Mouse (Mus musculus) liver, embryonic 12.5 days (tissue): ENCODE results near the gene D630023F18Rik. TPM values are rescaled to one million over a fixed set of nuclear protein-coding genes. Genes with fewer than 3 reads are reported as not detected.

Source experiments
- ATAC-seq: fragments of 200-750 bp; cut with Nextera tagmentation; 2 replicates; pipeline ENCODE4 v1.8.0; 2017; ENCODE audit warnings: moderate number of reproducible peaks, mild to moderate bottlenecking, moderate library complexity
- H3K27ac ChIP-seq: fragments of 300-500 bp; sonication (generic); 2 replicates; pipeline ENCODE4 v1.5.1; 2016; ENCODE audit warnings: mild to moderate bottlenecking
- H3K27me3 ChIP-seq: fragments of 300-500 bp; sonication (generic); replicated peaks from 2 replicates; pipeline ENCODE4 v1.6.1; 2016; ENCODE audit warnings: mild to moderate bottlenecking, moderate library complexity
- H3K36me3 ChIP-seq: fragments of 300-500 bp; sonication (generic); 2 replicates; pipeline ENCODE4 v1.6.1; 2016; ENCODE audit warnings: mild to moderate bottlenecking, moderate library complexity
- H3K4me1 ChIP-seq: fragments of 300-500 bp; sonication (generic); 2 replicates; pipeline ENCODE4 v1.6.1; 2016
- H3K4me2 ChIP-seq: fragments of 300-500 bp; sonication (generic); 2 replicates; pipeline ENCODE4 v1.6.1; 2016; ENCODE audit warnings: mild to moderate bottlenecking, moderate library complexity
- H3K4me3 ChIP-seq: fragments of 300-500 bp; sonication (generic); 2 replicates; pipeline ENCODE4 v1.5.1; 2016; ENCODE audit warnings: mild to moderate bottlenecking, moderate library complexity
- H3K9ac ChIP-seq: fragments of 300-500 bp; sonication (generic); 2 replicates; pipeline ENCODE4 v1.6.1; 2016; ENCODE audit warnings: mild to moderate bottlenecking, moderate library complexity
- H3K9me3 ChIP-seq: fragments of 300-500 bp; sonication (generic); replicated peaks from 2 replicates; pipeline ENCODE4 v1.6.1; 2016; ENCODE audit warnings: mild to moderate bottlenecking, moderate library complexity
- WGBS: fragments of 180-500 bp; shearing (Covaris S2); methylation state at CpG from one replicate; pipeline ENCODE4 v1.1.7; 2016; ENCODE audit not compliant: insufficient replicate concordance; 5-methylcytosine and 5-hydroxymethylcytosine counted together
- polyA plus RNA-seq: library from polyadenylated mRNA; unstranded; fragments of >200 nt; fragmentation: Nextera tagmentation; extraction: Ambion mirVana; gene quantifications from 2 replicates; pipeline ENCODE4 v1.2.1, GENCODE M21; 2016

D630023F18Rik gene
- polyA plus RNA-seq, 1 experiment from 2014 or later = 0.33 TPM

GRCm38 (mm10) chr1:65109196-65109595, 13.8 kb downstream of the D630023F18Rik start:
- Histone ChIP-seq H3K4me2 (peak overlapping the region; percentile 24), H3K27ac (no peak overlapping the region), H3K4me1 (0 out of 2 replicates have a peak, but pooled peaks cover 9% of the 10 kb centered on the region), H3K36me3 (no peaks in the 10 kb centered on the region), H3K9ac (no peak overlapping the region), H3K9me3 (no peaks in the 10 kb centered on the region), H3K4me3 (no peak overlapping the region), H3K27me3 (no peaks in the 10 kb centered on the region)
- ATAC-seq = no peak
- WGBS = 46% methylated on average over 8 of the region's 8 CpGs

GRCm38 (mm10) chr1:65107654-65108279, 15.2 kb downstream of the D630023F18Rik start:
- H3K27me3 ChIP-seq = no peaks in the 10 kb centered on the region
- 0 out of 2 replicates have a peak, but pooled peaks cover 5% of the 10 kb centered on the region for H3K4me1 ChIP-seq
- no peak for ATAC-seq
- 76% methylated on average over 10 of the region's 10 CpGs for WGBS
- H3K27ac ChIP-seq = no peak overlapping the region
- no peak overlapping the region for H3K4me2 ChIP-seq
- H3K9me3 ChIP-seq = no peaks in the 10 kb centered on the region
- no peak overlapping the region for H3K4me3 ChIP-seq
- H3K36me3 ChIP-seq = no peaks in the 10 kb centered on the region
- H3K9ac ChIP-seq = no peak overlapping the region

GRCm38 (mm10) chr1:65103273-65103672, 19.7 kb downstream of the D630023F18Rik start, which contains the start of gene Cryga:
Cryga (minus strand) TSS chr1:65103373.
- no peak within 1 kb of the TSS for H3K4me2 ChIP-seq
- no peaks in the 10 kb centered on the region for H3K9me3 ChIP-seq
- no peaks in the 10 kb centered on the region for H3K27me3 ChIP-seq
- H3K27ac ChIP-seq = no peak within 1 kb of the TSS
- ATAC-seq = no peak
- no peak within 1 kb of the TSS for H3K4me3 ChIP-seq
- 76% methylated on average over 11 of the region's 11 CpGs for WGBS
- no peaks in the 10 kb centered on the region for H3K4me1 ChIP-seq
- H3K36me3 ChIP-seq = no peaks in the 10 kb centered on the region
- no peak within 1 kb of the TSS for H3K9ac ChIP-seq

GRCm38 (mm10) chr1:65096953-65097352, 26.1 kb downstream of the D630023F18Rik start:
- ATAC-seq = no peak
- Histone ChIP-seq H3K4me3 (no peak overlapping the region), H3K36me3 (no peaks in the 10 kb centered on the region), H3K27ac (no peak overlapping the region), H3K27me3 (no peaks in the 10 kb centered on the region), H3K4me2 (no peak overlapping the region), H3K4me1 (no peaks in the 10 kb centered on the region), H3K9ac (no peak overlapping the region), H3K9me3 (no peaks in the 10 kb centered on the region)
- WGBS = 64% methylated on average over 3 of the region's 3 CpGs

GRCm38 (mm10) chr1:65091566-65091965, 31.4 kb downstream of the D630023F18Rik start:
- no peak for ATAC-seq

GRCm38 (mm10) chr1:65090370-65090769, 32.6 kb downstream of the D630023F18Rik start:
- ATAC-seq = 0 out of 2 replicates have a peak, but pooled peaks have one; percentile 32
- no peaks in the 10 kb centered on the region for H3K4me1 ChIP-seq
- no peaks in the 10 kb centered on the region for H3K27me3 ChIP-seq
- 10% methylated on average over 2 of the region's 2 CpGs for WGBS
- no peak overlapping the region for H3K9ac ChIP-seq
- no peak overlapping the region for H3K4me2 ChIP-seq
- no peaks in the 10 kb centered on the region for H3K9me3 ChIP-seq
- H3K36me3 ChIP-seq = no peaks in the 10 kb centered on the region
- no peak overlapping the region for H3K27ac ChIP-seq
- H3K4me3 ChIP-seq = no peak overlapping the region

More at GRCm38 (mm10) chr1:65091566-65091965, 31.4 kb downstream of the D630023F18Rik start:
- Histone ChIP-seq H3K27me3 (no peaks in the 10 kb centered on the region), H3K4me3 (no peak overlapping the region), H3K27ac (no peak overlapping the region), H3K4me1 (no peaks in the 10 kb centered on the region), H3K9ac (no peak overlapping the region), H3K36me3 (no peaks in the 10 kb centered on the region), H3K9me3 (no peaks in the 10 kb centered on the region), H3K4me2 (no peak overlapping the region)
- 73% methylated on average over 3 of the region's 3 CpGs for WGBS

GRCm38 (mm10) chr1:65088567-65089356, 34.3 kb downstream of the D630023F18Rik start:
- Histone ChIP-seq H3K9ac (no peak overlapping the region), H3K27me3 (no peaks in the 10 kb centered on the region), H3K4me3 (no peak overlapping the region), H3K4me1 (no peaks in the 10 kb centered on the region), H3K27ac (no peak overlapping the region), H3K4me2 (no peak overlapping the region), H3K36me3 (no peaks in the 10 kb centered on the region), H3K9me3 (no peaks in the 10 kb centered on the region)
- ATAC-seq = no peak
- WGBS = 37% methylated on average over 6 of the region's 6 CpGs

- no peaks in the 10 kb centered on the region for H3K9me3 ChIP-seq
- no peaks in the 10 kb centered on the region for H3K4me1 ChIP-seq
- 41% methylated on average over 7 of the region's 7 CpGs for WGBS
- no peak within 1 kb of the TSS for H3K4me2 ChIP-seq
- no peak for ATAC-seq
- no peaks in the 10 kb centered on the region for H3K27me3 ChIP-seq
- H3K36me3 ChIP-seq = no peaks in the 10 kb centered on the region
- H3K9ac ChIP-seq = no peak within 1 kb of the TSS
- no peak within 1 kb of the TSS for H3K4me3 ChIP-seq
- no peak within 1 kb of the TSS for H3K27ac ChIP-seq
Observed at GRCm38 (mm10) chr1:65082188-65082587, 40.8 kb downstream of the D630023F18Rik start, which contains the start of gene Crygb. Crygb (minus strand) TSS chr1:65082288.

GRCm38 (mm10) chr1:65075607-65076006, 47.4 kb downstream of the D630023F18Rik start:
- H3K4me2 ChIP-seq = no peak overlapping the region
- no peaks in the 10 kb centered on the region for H3K36me3 ChIP-seq
- no peaks in the 10 kb centered on the region for H3K4me1 ChIP-seq
- H3K27ac ChIP-seq = no peak overlapping the region
- no peak overlapping the region for H3K9ac ChIP-seq
- H3K27me3 ChIP-seq = no peaks in the 10 kb centered on the region
- WGBS = 22% methylated on average over 5 of the region's 5 CpGs
- no peak for ATAC-seq
- no peak overlapping the region for H3K4me3 ChIP-seq
- no peaks in the 10 kb centered on the region for H3K9me3 ChIP-seq

- H3K9me3 ChIP-seq = no peaks in the 10 kb centered on the region
- H3K4me1 ChIP-seq = no peaks in the 10 kb centered on the region
- H3K36me3 ChIP-seq = no peaks in the 10 kb centered on the region
- no peaks in the 10 kb centered on the region for H3K27me3 ChIP-seq
- 55% methylated on average over 6 of the region's 6 CpGs for WGBS
- no peak within 1 kb of the TSS for H3K4me2 ChIP-seq
- H3K4me3 ChIP-seq = no peak within 1 kb of the TSS
- no peak within 1 kb of the TSS for H3K9ac ChIP-seq
- no peak within 1 kb of the TSS for H3K27ac ChIP-seq
- no peak for ATAC-seq
Observed at GRCm38 (mm10) chr1:65073589-65073988, 49.4 kb downstream of the D630023F18Rik start, which contains the start of gene Crygc. Crygc (minus strand) TSS chr1:65073689.

GRCm38 (mm10) chr1:65067842-65068241, 55.2 kb downstream of the D630023F18Rik start:
- H3K4me3 ChIP-seq = no peak overlapping the region
- H3K27ac ChIP-seq = no peak overlapping the region
- H3K4me2 ChIP-seq = no peak overlapping the region
- H3K9ac ChIP-seq = no peak overlapping the region
- ATAC-seq = no peak
- no peaks in the 10 kb centered on the region for H3K9me3 ChIP-seq
- no peaks in the 10 kb centered on the region for H3K4me1 ChIP-seq
- no peaks in the 10 kb centered on the region for H3K36me3 ChIP-seq
- no peaks in the 10 kb centered on the region for H3K27me3 ChIP-seq

- Histone ChIP-seq H3K9me3 (no peaks in the 10 kb centered on the region), H3K9ac (no peak overlapping the region), H3K4me3 (no peak overlapping the region), H3K4me1 (no peaks in the 10 kb centered on the region), H3K36me3 (no peaks in the 10 kb centered on the region), H3K27ac (no peak overlapping the region), H3K4me2 (no peak overlapping the region), H3K27me3 (no peaks in the 10 kb centered on the region)
- no peak for ATAC-seq
- WGBS = 76% methylated on average over 15 of the region's 15 CpGs
Observed at GRCm38 (mm10) chr1:65064201-65064600, 58.8 kb downstream of the D630023F18Rik start.
